Mouse (Mus musculus) kidney, embryonic 14.5 days (tissue): ENCODE results near the gene Dnah12. TPM values are rescaled to one million over a fixed set of nuclear protein-coding genes. Genes with fewer than 3 reads are reported as not detected.

Source experiments
- ATAC-seq: fragments of 200-750 bp; cut with Nextera tagmentation; 2 replicates; pipeline ENCODE4 v1.8.0; 2017; ENCODE audit warnings: moderate number of reproducible peaks, mild to moderate bottlenecking, moderate TSS enrichment, moderate library complexity; ENCODE audit not compliant: low FRiP score, low TSS enrichment
- H3K27ac ChIP-seq: fragments of 300-500 bp; sonication (generic); 2 replicates; pipeline ENCODE4 v1.5.1; 2014; ENCODE audit warnings: low read depth, mild to moderate bottlenecking, low read length, moderate library complexity, mixed read lengths
- H3K27me3 ChIP-seq: fragments of 300-500 bp; sonication (generic); 2 replicates; pipeline ENCODE4 v1.6.1; 2014; ENCODE audit warnings: mild to moderate bottlenecking, low read length; ENCODE audit not compliant: control insufficient read depth, insufficient read depth
- H3K36me3 ChIP-seq: fragments of 300-500 bp; sonication (generic); 2 replicates; pipeline ENCODE4 v1.6.1; 2014; ENCODE audit warnings: low read length, mixed read lengths; ENCODE audit not compliant: control insufficient read depth, insufficient read depth
- H3K4me1 ChIP-seq: fragments of 300-500 bp; sonication (generic); 2 replicates; pipeline ENCODE4 v1.6.1; 2014; ENCODE audit warnings: low read length, mixed read lengths; ENCODE audit not compliant: control insufficient read depth, insufficient read depth
- H3K4me2 ChIP-seq: fragments of 300-500 bp; sonication (generic); replicated peaks from 2 replicates; pipeline ENCODE4 v1.6.1; 2014; ENCODE audit warnings: low read depth, mild to moderate bottlenecking, low read length
- H3K4me3 ChIP-seq: fragments of 300-500 bp; sonication (generic); 2 replicates; pipeline ENCODE4 v1.5.1; 2014; ENCODE audit warnings: mild to moderate bottlenecking, low read length
- H3K9ac ChIP-seq: fragments of 300-500 bp; sonication (generic); 2 replicates; pipeline ENCODE4 v1.6.1; 2014; ENCODE audit warnings: low read depth, mild to moderate bottlenecking, low read length, moderate library complexity
- H3K9me3 ChIP-seq: fragments of 300-500 bp; sonication (generic); 2 replicates; pipeline ENCODE4 v1.6.1; 2016; ENCODE audit warnings: low read length; ENCODE audit not compliant: control insufficient read depth
- WGBS: fragments of 180-500 bp; shearing (Covaris S2); extraction: QIAGEN DNeasy Blood & Tissue Kit; methylation state at CpG from one replicate; pipeline ENCODE4 v1.1.7; 2014; 5-methylcytosine and 5-hydroxymethylcytosine counted together
- polyA plus RNA-seq: library from polyadenylated mRNA; unstranded; fragments of >200 nt; fragmentation: Nextera tagmentation; extraction: Ambion mirVana; gene quantifications from 2 replicates; pipeline ENCODE4 v1.2.1, GENCODE M21; 2014

The Dnah12 gene
- 0.01 and 0.06 TPM in 2 replicates for polyA plus RNA-seq

DNA sequence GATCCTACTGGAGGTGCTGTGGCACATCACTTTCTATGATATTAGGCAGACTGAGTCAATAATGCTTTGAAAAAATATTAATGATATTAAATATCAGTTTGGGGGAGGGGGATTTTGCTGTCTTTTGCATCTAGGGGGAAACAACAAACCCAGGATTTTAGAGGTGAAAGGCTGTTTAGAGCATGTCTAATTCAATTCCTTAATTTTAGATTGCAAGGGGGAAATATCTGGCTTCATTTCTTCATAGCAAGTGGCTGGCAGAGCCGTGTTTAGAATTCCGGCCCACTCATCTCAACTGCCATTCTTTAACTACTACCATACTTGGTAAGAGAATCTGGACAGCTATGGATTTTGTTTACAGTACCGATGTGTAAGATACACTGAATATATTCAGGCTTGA lies at the start of gene Dnah12:
Dnah12 (plus strand) TSS at position 301 of the 400 bp plus-strand sequence.
- no peak within 1 kb of the TSS for H3K27ac ChIP-seq
- no peaks in the 10 kb centered on the region for H3K27me3 ChIP-seq
- no peaks in the 10 kb centered on the region for H3K4me1 ChIP-seq
- no peak within 1 kb of the TSS for H3K4me2 ChIP-seq
- no peaks in the 10 kb centered on the region for H3K36me3 ChIP-seq
- WGBS, result 84% methylated on average over 3 of the region's 3 CpGs
- H3K9ac ChIP-seq, result no peak within 1 kb of the TSS
- no peak for ATAC-seq
- no peaks in the 10 kb centered on the region for H3K9me3 ChIP-seq
- no peak within 1 kb of the TSS for H3K4me3 ChIP-seq

DNA sequence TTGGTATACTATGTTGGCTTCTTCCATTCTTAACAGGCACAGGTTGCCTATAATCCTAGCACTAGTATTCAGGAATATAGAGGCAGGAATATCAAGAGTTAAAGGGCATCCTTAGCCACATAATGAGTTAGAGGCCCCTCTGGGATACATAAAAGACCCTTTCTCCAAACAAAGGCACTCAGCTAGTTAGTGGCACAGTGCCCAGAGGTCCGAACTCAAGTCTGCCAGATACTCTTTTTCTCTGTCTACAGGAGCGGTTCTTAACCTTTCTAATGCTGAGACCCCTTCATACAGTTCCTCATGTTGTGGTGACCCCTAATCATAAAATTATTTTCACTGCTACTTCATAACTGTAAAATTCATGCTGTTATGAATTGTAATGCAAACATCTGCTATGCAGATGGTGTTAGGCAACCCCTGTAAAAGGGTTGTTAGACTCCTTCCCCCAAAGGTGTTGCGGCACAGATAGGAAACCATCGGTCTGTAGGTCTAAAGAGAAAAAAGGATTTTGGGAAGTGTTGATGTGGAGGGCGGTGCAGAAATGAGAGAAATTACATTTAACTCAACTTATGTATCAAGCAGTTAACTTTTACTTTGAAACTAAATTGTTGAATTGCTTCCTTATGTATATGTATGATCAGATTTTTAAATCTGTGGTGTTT lies 47.0 kb upstream of the Dnah12 start:
- Histone ChIP-seq H3K27me3 (no peaks in the 10 kb centered on the region), H3K9me3 (no peaks in the 10 kb centered on the region), H3K36me3 (peaks cover 32% of the 10 kb centered on the region), H3K27ac (no peak overlapping the region), H3K4me2 (no peak overlapping the region), H3K9ac (no peak overlapping the region), H3K4me3 (no peak overlapping the region), H3K4me1 (peaks cover 4% of the 10 kb centered on the region; the same call in 1 of the 2 replicates)
- WGBS, result 74% methylated on average over 5 of the region's 5 CpGs
- no peak for ATAC-seq

DNA sequence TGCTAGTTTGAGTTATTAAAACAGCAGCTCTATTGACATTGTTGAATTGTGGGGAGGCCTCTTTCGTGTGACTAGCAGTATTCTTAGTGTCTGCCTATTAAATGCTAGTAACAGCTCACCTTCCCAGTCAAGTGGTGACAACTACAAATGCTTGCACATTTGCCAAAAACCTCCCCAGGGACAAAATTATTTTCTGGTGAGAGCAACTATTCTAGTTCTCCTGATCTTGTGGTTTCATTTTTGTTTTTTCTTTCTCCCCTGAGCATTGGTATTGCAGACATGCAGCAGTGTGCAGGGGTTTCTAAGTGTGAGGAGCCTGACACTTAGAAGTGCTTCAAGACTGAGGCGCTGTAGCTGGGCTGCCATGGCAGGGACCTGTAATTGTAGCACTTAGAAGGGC lies 45.3 kb upstream of the Dnah12 start:
- ATAC-seq, result no peak
- Histone ChIP-seq H3K4me3 (no peak overlapping the region), H3K4me2 (no peak overlapping the region), H3K9ac (no peak overlapping the region), H3K9me3 (no peaks in the 10 kb centered on the region), H3K36me3 (peaks cover 40% of the 10 kb centered on the region), H3K4me1 (peaks cover 4% of the 10 kb centered on the region; the same call in 1 of the 2 replicates), H3K27me3 (no peaks in the 10 kb centered on the region), H3K27ac (no peak overlapping the region)
- 82% methylated on average over 2 of the region's 2 CpGs for WGBS

DNA sequence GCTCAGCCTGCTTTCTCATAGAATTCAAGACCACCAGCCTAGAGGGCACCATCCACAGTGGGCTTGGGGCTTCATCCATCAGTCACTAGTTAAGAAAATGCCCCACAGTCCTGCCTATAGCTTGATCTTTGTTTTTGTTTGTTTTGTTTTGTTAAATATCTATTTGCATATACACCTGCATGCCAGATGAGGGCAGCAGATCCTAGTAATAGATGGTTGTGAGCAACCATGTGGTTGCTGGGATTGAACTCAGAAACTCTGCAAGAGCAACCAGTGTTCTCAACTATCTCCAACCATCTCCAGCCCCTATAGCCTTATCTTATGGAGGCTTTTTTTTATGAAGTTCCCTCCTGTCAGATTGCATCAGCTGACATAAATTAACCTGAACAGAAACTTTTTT lies 41.2 kb upstream of the Dnah12 start:
- Histone ChIP-seq H3K27ac (no peak overlapping the region), H3K9ac (no peak overlapping the region), H3K27me3 (no peaks in the 10 kb centered on the region), H3K9me3 (no peaks in the 10 kb centered on the region), H3K4me2 (no peak overlapping the region), H3K4me3 (no peak overlapping the region), H3K36me3 (peaks cover 72% of the 10 kb centered on the region), H3K4me1 (no peaks in the 10 kb centered on the region)
- no peak for ATAC-seq

DNA sequence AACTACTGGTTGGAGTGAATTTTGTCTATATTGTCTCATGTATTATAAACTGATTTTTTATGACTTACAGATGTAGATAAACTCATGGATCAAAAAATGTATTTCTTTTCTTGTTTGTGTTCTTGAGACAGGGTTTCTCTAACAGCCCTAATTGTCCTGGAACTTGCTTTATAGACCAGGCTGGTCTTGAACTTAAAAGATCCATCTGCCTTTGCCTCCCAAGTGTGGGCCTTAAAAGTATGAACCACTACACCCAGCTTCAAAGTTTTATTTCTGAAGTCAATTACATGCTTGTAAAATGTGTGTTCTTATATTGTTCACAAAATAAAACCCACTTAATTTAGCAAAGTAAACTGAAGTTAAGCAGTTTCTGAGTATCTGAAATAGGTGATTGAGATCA lies 34.9 kb upstream of the Dnah12 start:
- Histone ChIP-seq H3K9ac (no peak overlapping the region), H3K4me1 (no peaks in the 10 kb centered on the region), H3K27ac (no peak overlapping the region), H3K27me3 (no peaks in the 10 kb centered on the region), H3K36me3 (peaks cover 59% of the 10 kb centered on the region), H3K4me2 (no peak overlapping the region), H3K9me3 (no peaks in the 10 kb centered on the region), H3K4me3 (no peak overlapping the region)
- ATAC-seq, result no peak

DNA sequence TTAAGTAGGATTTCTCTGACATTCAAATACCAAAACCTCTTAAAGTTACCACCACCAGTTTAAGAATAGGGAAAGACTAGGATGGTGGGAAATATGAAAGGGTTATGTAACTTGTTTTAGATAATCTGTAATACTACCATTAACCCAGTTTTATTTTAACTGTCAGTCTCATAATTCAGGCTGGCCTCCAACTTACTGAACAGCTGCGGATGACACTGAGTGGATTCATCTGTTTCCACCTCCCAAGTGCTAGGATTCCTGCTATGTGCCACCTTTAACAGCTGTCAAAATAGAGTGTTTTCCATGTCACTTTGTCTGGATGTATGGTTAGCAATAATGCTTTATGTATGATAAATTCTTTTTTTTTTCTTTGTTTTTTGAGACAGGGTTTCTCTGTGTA lies 32.8 kb upstream of the Dnah12 start:
- H3K4me2 ChIP-seq, result no peak overlapping the region
- no peaks in the 10 kb centered on the region for H3K4me1 ChIP-seq
- H3K36me3 ChIP-seq, result peaks cover 56% of the 10 kb centered on the region
- H3K4me3 ChIP-seq, result no peak overlapping the region
- H3K9ac ChIP-seq, result no peak overlapping the region
- no peaks in the 10 kb centered on the region for H3K9me3 ChIP-seq
- 77% methylated on average over 1 of the region's 1 CpGs for WGBS
- H3K27me3 ChIP-seq, result no peaks in the 10 kb centered on the region
- no peak overlapping the region for H3K27ac ChIP-seq
- ATAC-seq, result no peak

DNA sequence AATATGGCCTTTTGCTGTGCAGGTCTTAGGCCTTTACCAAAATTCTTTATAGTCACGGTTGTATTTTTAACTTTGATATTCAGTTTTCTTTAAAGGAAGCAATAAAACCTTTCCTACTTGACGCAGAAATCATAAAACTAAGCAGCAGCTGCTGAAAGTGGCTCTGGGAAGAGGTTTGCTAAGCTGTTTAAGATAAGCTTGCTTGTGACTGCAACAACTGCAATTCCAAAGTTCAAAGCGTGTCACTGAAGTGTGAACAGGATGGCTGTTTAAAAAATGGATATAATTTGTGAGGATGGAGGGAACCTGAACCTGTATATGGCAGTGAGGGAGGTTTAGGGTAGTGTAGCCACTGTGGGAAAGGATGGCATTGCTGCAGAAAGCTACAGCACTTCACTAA lies 31.1 kb upstream of the Dnah12 start:
- peaks cover 3% of the 10 kb centered on the region for H3K4me1 ChIP-seq
- H3K4me3 ChIP-seq, result no peak overlapping the region
- H3K27me3 ChIP-seq, result no peaks in the 10 kb centered on the region
- no peak for ATAC-seq
- H3K4me2 ChIP-seq, result no peak overlapping the region
- H3K36me3 ChIP-seq, result peaks cover 54% of the 10 kb centered on the region
- H3K9me3 ChIP-seq, result no peaks in the 10 kb centered on the region
- no peak overlapping the region for H3K9ac ChIP-seq
- 66% methylated on average over 3 of the region's 3 CpGs for WGBS
- H3K27ac ChIP-seq, result no peak overlapping the region

DNA sequence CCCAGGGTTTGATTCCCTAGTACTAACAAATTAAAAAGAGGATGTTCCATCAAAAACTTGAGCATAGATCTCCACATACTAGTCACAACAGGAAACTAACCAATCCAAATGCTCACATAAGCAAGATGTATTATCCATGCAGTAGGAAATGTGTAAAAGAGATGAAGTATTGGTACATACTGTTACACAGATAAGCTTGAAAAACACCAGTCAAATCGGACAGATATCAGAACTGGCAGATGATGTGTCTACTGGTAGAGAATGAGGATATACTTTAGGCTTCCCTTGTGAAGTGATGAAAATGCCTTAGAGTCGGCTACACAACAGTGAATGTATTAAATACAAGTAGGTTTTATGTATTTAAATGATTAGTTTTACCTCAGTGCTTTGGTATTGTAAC lies 30.6 kb upstream of the Dnah12 start:
- Histone ChIP-seq H3K27ac (no peak overlapping the region), H3K27me3 (no peaks in the 10 kb centered on the region), H3K4me1 (peaks cover 6% of the 10 kb centered on the region), H3K9ac (no peak overlapping the region), H3K4me2 (no peak overlapping the region), H3K36me3 (peaks cover 49% of the 10 kb centered on the region), H3K4me3 (no peak overlapping the region), H3K9me3 (no peaks in the 10 kb centered on the region)
- WGBS, result 84% methylated on average over 2 of the region's 2 CpGs
- no peak for ATAC-seq

DNA sequence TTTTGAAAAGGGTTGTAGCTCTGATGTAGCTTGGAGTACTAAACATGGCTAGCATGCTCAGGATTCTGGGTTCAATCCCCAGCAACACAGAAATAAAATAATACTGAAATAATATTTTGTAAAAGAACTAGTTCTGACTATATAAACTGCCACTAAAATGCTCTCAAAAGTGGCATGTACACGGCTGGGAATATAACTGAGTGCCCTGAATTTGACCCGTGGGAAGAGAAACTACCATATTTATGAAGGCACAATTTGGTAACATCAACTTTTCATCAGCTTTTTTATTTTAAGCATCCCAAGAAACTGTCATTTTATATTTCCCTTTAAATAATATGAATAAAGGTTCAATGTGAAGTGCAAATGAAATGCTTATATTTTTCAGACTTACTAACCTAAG lies 29.2 kb upstream of the Dnah12 start:
- H3K4me2 ChIP-seq, result no peak overlapping the region
- 87% methylated on average over 2 of the region's 2 CpGs for WGBS
- H3K27ac ChIP-seq, result no peak overlapping the region
- H3K27me3 ChIP-seq, result no peaks in the 10 kb centered on the region
- H3K36me3 ChIP-seq, result peaks cover 40% of the 10 kb centered on the region
- H3K9me3 ChIP-seq, result no peaks in the 10 kb centered on the region
- peaks cover 9% of the 10 kb centered on the region for H3K4me1 ChIP-seq
- no peak overlapping the region for H3K4me3 ChIP-seq
- no peak overlapping the region for H3K9ac ChIP-seq
- no peak for ATAC-seq
